Mouse (Mus musculus) liver, embryonic 14.5 days (tissue): ENCODE measurements around the gene Limk1. TPM values are rescaled to one million over a fixed set of nuclear protein-coding genes. Genes with fewer than 3 reads are reported as not detected.

Experiments used
- ATAC-seq: fragments of 200-750 bp; cut with Nextera tagmentation; 2 replicates; pipeline ENCODE4 v1.8.0; 2017; ENCODE audit warnings: moderate number of reproducible peaks, mild to moderate bottlenecking, moderate library complexity; ENCODE audit not compliant: insufficient read depth
- DNase-seq, 3 experiments: peaks; one replicate each; pipeline ENCODE4 v3.0.0-alpha.2; 2012 to 2013; ENCODE audit warnings: low read depth in 3 of 3, low spot score in 3 of 3
- H3K27ac ChIP-seq: fragments of 300-500 bp; sonication (generic); 2 replicates; pipeline ENCODE4 v1.5.1; 2014; ENCODE audit warnings: moderate library complexity, mild to moderate bottlenecking, control low read depth, inconsistent platforms
- H3K27me3 ChIP-seq: fragments of 300-500 bp; sonication (generic); 2 replicates; pipeline ENCODE4 v1.6.1; 2014; ENCODE audit warnings: mild to moderate bottlenecking, low read length, moderate library complexity; ENCODE audit not compliant: control insufficient read depth, insufficient read depth
- H3K36me3 ChIP-seq: fragments of 300-500 bp; sonication (generic); replicated peaks from 2 replicates; pipeline ENCODE4 v1.6.1; 2014; ENCODE audit warnings: low read depth; ENCODE audit not compliant: control insufficient read depth, insufficient read depth
- H3K4me1 ChIP-seq, 2 experiments: fragments of 200-500 bp in 1 of 2; fragments of 300-500 bp in 1 of 2; sonication (generic) in 1 of 2; replicated peaks; 2 replicates each; pipeline ENCODE4 v1.6.1; 2012 to 2014; ENCODE audit warnings: antibody characterized with exemption in 1 of 2, inconsistent platforms in 1 of 2, low read length in 1 of 2; ENCODE audit not compliant: control insufficient read depth in 2 of 2, insufficient read depth in 2 of 2
- H3K4me2 ChIP-seq: fragments of 300-500 bp; sonication (generic); 2 replicates; pipeline ENCODE4 v1.6.1; 2014; ENCODE audit warnings: low read depth, mild to moderate bottlenecking, control low read depth, moderate library complexity
- H3K4me3 ChIP-seq, 2 experiments: fragments of 200-500 bp in 1 of 2; fragments of 300-500 bp in 1 of 2; sonication (generic) in 1 of 2; 2 replicates each; pipeline ENCODE4 v1.5.1; 2012 to 2014; ENCODE audit warnings: low read depth in 2 of 2, low read length in 2 of 2, mild to moderate bottlenecking in 2 of 2, control low read depth in 1 of 2, inconsistent platforms in 1 of 2, moderate library complexity in 1 of 2; ENCODE audit not compliant: insufficient read depth in 1 of 2
- H3K9ac ChIP-seq: fragments of 300-500 bp; sonication (generic); replicated peaks from 2 replicates; pipeline ENCODE4 v1.6.1; 2014; ENCODE audit warnings: mild to moderate bottlenecking, control low read depth, moderate library complexity
- H3K9me3 ChIP-seq: fragments of 300-500 bp; sonication (generic); 2 replicates; pipeline ENCODE4 v1.6.1; 2016; ENCODE audit warnings: low read length, mixed read lengths; ENCODE audit not compliant: control insufficient read depth
- CTCF ChIP-seq: IDR thresholded peaks from 2 replicates; pipeline ENCODE4 v1.5.1; 2016; ENCODE audit warnings: antibody characterized with exemption, low read depth, control low read depth
- EP300 ChIP-seq: IDR thresholded peaks from 2 replicates; pipeline ENCODE4 v1.6.1; 2016; ENCODE audit warnings: antibody characterized with exemption, low read depth
- WGBS: fragments of 180-500 bp; shearing (Covaris S2); extraction: QIAGEN DNeasy Blood & Tissue Kit; methylation state at CpG from one replicate; pipeline ENCODE4 v1.1.7; 2014; ENCODE audit not compliant: insufficient replicate concordance; 5-methylcytosine and 5-hydroxymethylcytosine counted together
- polyA plus RNA-seq, 2 experiments: library from polyadenylated mRNA; depleted of rRNA in 1 of 2; stranded (reverse) in 1 of 2; unstranded in 1 of 2; fragments of >200 nt; fragmentation: Nextera tagmentation in 1 of 2; extraction: Ambion mirVana in 1 of 2; gene quantifications; 2 replicates each; pipeline versions ENCODE4 v1.2.1 to v1.2.3; 2012 to 2014

The Limk1 gene
- polyA plus RNA-seq (2012; rRNA removed) (1.9 and 2.2 TPM in 2 replicates), polyA plus RNA-seq (2014; fragmentation: Nextera tagmentation; extraction: Ambion mirVana) (0.89 and 0.92 TPM in 2 replicates)

GRCm38 (mm10) chr5:134688086-134688717 lies at the start of gene Limk1:
Gene Limk1 (minus strand): TSS chr5:134688598.
- H3K36me3 ChIP-seq: no peaks in the 10 kb centered on the region
- H3K4me3 ChIP-seq: peak within 1 kb of the TSS; percentile 55 to 64
- H3K4me2 ChIP-seq: peak within 1 kb of the TSS; percentile 91
- ATAC-seq (no peak), DNase-seq (no peak)
- H3K27ac ChIP-seq: peak within 1 kb of the TSS; percentile 49
- H3K4me1 ChIP-seq: peaks cover 2 to 3% of the 10 kb centered on the region in 2 experiments
- no peaks in the 10 kb centered on the region for H3K9me3 ChIP-seq
- under 1% methylated on average over 61 of the region's 69 CpGs for WGBS
- H3K9ac ChIP-seq: peak within 1 kb of the TSS; percentile 50
- no peak for TF ChIP-seq CTCF
- TF ChIP-seq EP300: no peak
- H3K27me3 ChIP-seq: no peaks in the 10 kb centered on the region; the same call in 1 of the 2 replicates

- no peak for DNase-seq
- Histone ChIP-seq H3K4me1 (no peaks in the 10 kb centered on the region), H3K9ac (no peak overlapping the region), H3K27me3 (no peaks in the 10 kb centered on the region), H3K4me2 (no peak overlapping the region), H3K9me3 (no peaks in the 10 kb centered on the region), H3K36me3 (no peaks in the 10 kb centered on the region), H3K27ac (no peak overlapping the region), H3K4me3 (no peak overlapping the region)
- ATAC-seq: no peak
- TF ChIP-seq CTCF (no peak), EP300 (no peak)
- 51% methylated on average over 2 of the region's 2 CpGs for WGBS
These were observed 46.5 kb upstream of the Limk1 start for GRCm38 (mm10) chr5:134734920-134735319.

- TF ChIP-seq CTCF (no peak), EP300 (no peak)
- H3K36me3 ChIP-seq: no peaks in the 10 kb centered on the region
- DNase-seq (no peak), ATAC-seq (no peak)
- no peaks in the 10 kb centered on the region for H3K4me1 ChIP-seq
- 56% methylated on average over 5 of the region's 5 CpGs for WGBS
- H3K9me3 ChIP-seq: no peaks in the 10 kb centered on the region
- H3K27me3 ChIP-seq: no peaks in the 10 kb centered on the region
- H3K9ac ChIP-seq: no peak overlapping the region
- H3K4me2 ChIP-seq: no peak overlapping the region
- no peak overlapping the region for H3K4me3 ChIP-seq
- no peak overlapping the region for H3K27ac ChIP-seq
These were observed 45.7 kb upstream of the Limk1 start for GRCm38 (mm10) chr5:134734072-134734471.

- H3K4me2 ChIP-seq: no peak overlapping the region
- H3K9ac ChIP-seq: no peak overlapping the region
- ATAC-seq: no peak
- 46% methylated on average over 4 of the region's 4 CpGs for WGBS
- no peak for DNase-seq
- H3K9me3 ChIP-seq: no peaks in the 10 kb centered on the region
- no peak for TF ChIP-seq CTCF
- no peak for TF ChIP-seq EP300
- no peaks in the 10 kb centered on the region for H3K4me1 ChIP-seq
- no peaks in the 10 kb centered on the region for H3K36me3 ChIP-seq
- H3K27me3 ChIP-seq: no peaks in the 10 kb centered on the region
- no peak overlapping the region for H3K4me3 ChIP-seq
- no peak overlapping the region for H3K27ac ChIP-seq
These were observed 44.8 kb upstream of the Limk1 start for GRCm38 (mm10) chr5:134733241-134733640.

GRCm38 (mm10) chr5:134729124-134729523 lies 40.7 kb upstream of the Limk1 start:
- Histone ChIP-seq H3K4me1 (no peaks in the 10 kb centered on the region), H3K9ac (no peak overlapping the region), H3K27ac (no peak overlapping the region), H3K4me3 (no peak overlapping the region), H3K36me3 (no peaks in the 10 kb centered on the region), H3K9me3 (no peaks in the 10 kb centered on the region), H3K27me3 (no peaks in the 10 kb centered on the region), H3K4me2 (no peak overlapping the region)
- TF ChIP-seq CTCF (no peak), EP300 (no peak)
- no peak for ATAC-seq
- DNase-seq: no peak
- 78% methylated on average over 12 of the region's 12 CpGs for WGBS
